Mouse (Mus musculus) hindbrain, embryonic 15.5 days (tissue): ENCODE measurements around the gene Ccdc33. TPM values are rescaled to one million over a fixed set of nuclear protein-coding genes. Genes with fewer than 3 reads are reported as not detected.

Experiments
- ATAC-seq: fragments of 200-750 bp; cut with Nextera tagmentation; 2 replicates; pipeline ENCODE4 v1.8.0; 2017; ENCODE audit warnings: low read depth, moderate number of reproducible peaks, moderate TSS enrichment; ENCODE audit not compliant: low FRiP score
- H3K27ac ChIP-seq: fragments of 300-500 bp; sonication (generic); replicated peaks from 2 replicates; pipeline ENCODE4 v1.5.1; 2015; ENCODE audit warnings: mild to moderate bottlenecking, inconsistent platforms
- H3K27me3 ChIP-seq: fragments of 300-500 bp; sonication (generic); 2 replicates; pipeline ENCODE4 v1.6.1; 2015; ENCODE audit warnings: control low read depth, inconsistent platforms
- H3K36me3 ChIP-seq: fragments of 300-500 bp; sonication (generic); 2 replicates; pipeline ENCODE4 v1.6.1; 2015; ENCODE audit warnings: control low read depth, inconsistent platforms
- H3K4me1 ChIP-seq: fragments of 300-500 bp; sonication (generic); replicated peaks from 2 replicates; pipeline ENCODE4 v1.6.1; 2015; ENCODE audit warnings: control low read depth, inconsistent platforms
- H3K4me2 ChIP-seq: fragments of 300-500 bp; sonication (generic); 2 replicates; pipeline ENCODE4 v1.6.1; 2015; ENCODE audit warnings: moderate library complexity, mild to moderate bottlenecking, inconsistent platforms
- H3K4me3 ChIP-seq: fragments of 300-500 bp; sonication (generic); 2 replicates; pipeline ENCODE4 v1.5.1; 2015; ENCODE audit warnings: mild to moderate bottlenecking, inconsistent platforms
- H3K9ac ChIP-seq: fragments of 300-500 bp; sonication (generic); 2 replicates; pipeline ENCODE4 v1.6.1; 2015; ENCODE audit warnings: inconsistent platforms
- H3K9me3 ChIP-seq: fragments of 300-500 bp; sonication (generic); 2 replicates; pipeline ENCODE4 v1.6.1; 2016; ENCODE audit warnings: control low read depth, inconsistent platforms
- WGBS: fragments of 180-500 bp; shearing (Covaris S2); methylation state at CpG from one replicate; pipeline ENCODE4 v1.1.7; 2015; 5-methylcytosine and 5-hydroxymethylcytosine counted together
- polyA plus RNA-seq: library from polyadenylated mRNA; unstranded; fragments of >200 nt; fragmentation: Nextera tagmentation; extraction: Ambion mirVana; gene quantifications from 2 replicates; pipeline ENCODE4 v1.2.1, GENCODE M21; 2015

The Ccdc33 gene
- polyA plus RNA-seq, 1 experiment from 2014 or later = 0.38 TPM

- Histone ChIP-seq H3K4me2 (no peak overlapping the region), H3K27ac (no peak overlapping the region), H3K27me3 (peaks cover 15% of the 10 kb centered on the region; the same call in 1 of the 2 replicates), H3K4me1 (peaks cover 18% of the 10 kb centered on the region), H3K36me3 (no peaks in the 10 kb centered on the region), H3K9ac (no peak overlapping the region), H3K4me3 (no peak overlapping the region), H3K9me3 (no peaks in the 10 kb centered on the region)
- 40% methylated on average over 4 of the region's 4 CpGs for WGBS
- no peak for ATAC-seq
These were observed 7.2 kb upstream of the Ccdc33 start for GRCm38 (mm10) chr9:58125811-58126210.

- H3K4me3 ChIP-seq = no peak overlapping the region
- 55% methylated on average over 3 of the region's 3 CpGs for WGBS
These were observed 6.5 kb upstream of the Ccdc33 start for GRCm38 (mm10) chr9:58125085-58125484.

GRCm38 (mm10) chr9:58116024-58116651 is 2.5 kb downstream of the Ccdc33 start:
- H3K27ac ChIP-seq = no peak overlapping the region
- H3K9ac ChIP-seq = no peak overlapping the region
- H3K27me3 ChIP-seq = no peaks in the 10 kb centered on the region
- H3K4me1 ChIP-seq = peaks cover 49% of the 10 kb centered on the region
- no peaks in the 10 kb centered on the region for H3K36me3 ChIP-seq
- no peak overlapping the region for H3K4me3 ChIP-seq
- 46% methylated on average over 7 of the region's 7 CpGs for WGBS
- H3K9me3 ChIP-seq = no peaks in the 10 kb centered on the region
- no peak overlapping the region for H3K4me2 ChIP-seq
- no peak for ATAC-seq

More at GRCm38 (mm10) chr9:58125085-58125484, 6.5 kb upstream of the Ccdc33 start:
- H3K4me1 ChIP-seq = peaks cover 18% of the 10 kb centered on the region
- no peak overlapping the region for H3K9ac ChIP-seq
- ATAC-seq = no peak
- H3K9me3 ChIP-seq = no peaks in the 10 kb centered on the region
- H3K36me3 ChIP-seq = no peaks in the 10 kb centered on the region
- H3K27me3 ChIP-seq = peaks cover 9% of the 10 kb centered on the region; the same call in 1 of the 2 replicates
- no peak overlapping the region for H3K27ac ChIP-seq
- no peak overlapping the region for H3K4me2 ChIP-seq

- no peak overlapping the region for H3K9ac ChIP-seq
- no peak overlapping the region for H3K4me3 ChIP-seq
- no peaks in the 10 kb centered on the region for H3K36me3 ChIP-seq
- no peak for ATAC-seq
- H3K9me3 ChIP-seq = no peaks in the 10 kb centered on the region
- WGBS = 25% methylated on average over 7 of the region's 7 CpGs
- H3K27ac ChIP-seq = no peak overlapping the region
- peaks cover 56% of the 10 kb centered on the region for H3K4me1 ChIP-seq
- H3K27me3 ChIP-seq = no peaks in the 10 kb centered on the region
- no peak overlapping the region for H3K4me2 ChIP-seq
These were observed 3.2 kb downstream of the Ccdc33 start for GRCm38 (mm10) chr9:58115297-58115925.

- no peak for ATAC-seq
- peak overlapping the region; percentile 87 for H3K27ac ChIP-seq
- H3K4me3 ChIP-seq = no peak overlapping the region
- peaks cover 56% of the 10 kb centered on the region for H3K4me1 ChIP-seq
- H3K9ac ChIP-seq = no peak overlapping the region
- peak overlapping the region; percentile 45; the same call in 1 of the 2 replicates for H3K4me2 ChIP-seq
- no peaks in the 10 kb centered on the region for H3K36me3 ChIP-seq
- H3K9me3 ChIP-seq = no peaks in the 10 kb centered on the region
- 7% methylated on average over 9 of the region's 9 CpGs for WGBS
- H3K27me3 ChIP-seq = no peaks in the 10 kb centered on the region
These were observed 4.6 kb downstream of the Ccdc33 start for GRCm38 (mm10) chr9:58114019-58114418.

GRCm38 (mm10) chr9:58113279-58113884 is 5.2 kb downstream of the Ccdc33 start:
- Histone ChIP-seq H3K9me3 (no peaks in the 10 kb centered on the region), H3K27ac (peak overlapping the region; percentile 87), H3K4me1 (peaks cover 56% of the 10 kb centered on the region), H3K4me3 (0 out of 2 replicates have a peak overlapping the region, but pooled peaks have one; percentile 6), H3K36me3 (no peaks in the 10 kb centered on the region), H3K9ac (no peak overlapping the region), H3K4me2 (peak overlapping the region; percentile 45), H3K27me3 (no peaks in the 10 kb centered on the region)
- peak; percentile 35 for ATAC-seq
- 3% methylated on average over 22 of the region's 22 CpGs for WGBS

- H3K36me3 ChIP-seq = no peaks in the 10 kb centered on the region
- no peak overlapping the region for H3K9ac ChIP-seq
- no peaks in the 10 kb centered on the region for H3K9me3 ChIP-seq
- H3K27me3 ChIP-seq = no peaks in the 10 kb centered on the region
- H3K4me3 ChIP-seq = 0 out of 2 replicates have a peak overlapping the region, but pooled peaks have one; percentile 6
- H3K27ac ChIP-seq = peak overlapping the region; percentile 87
- WGBS = 4% methylated on average over 6 of the region's 6 CpGs
- H3K4me2 ChIP-seq = peak overlapping the region; percentile 45
- H3K4me1 ChIP-seq = peaks cover 57% of the 10 kb centered on the region
- peak; percentile 32 for ATAC-seq
These were observed 5.8 kb downstream of the Ccdc33 start for GRCm38 (mm10) chr9:58112866-58113278.

GRCm38 (mm10) chr9:58112321-58112751 is 6.3 kb downstream of the Ccdc33 start:
- peak; percentile 65 for ATAC-seq
- Histone ChIP-seq H3K4me3 (no peak overlapping the region), H3K27ac (peak overlapping the region; percentile 87), H3K27me3 (no peaks in the 10 kb centered on the region), H3K4me1 (peaks cover 62% of the 10 kb centered on the region), H3K36me3 (no peaks in the 10 kb centered on the region), H3K9me3 (no peaks in the 10 kb centered on the region), H3K9ac (no peak overlapping the region), H3K4me2 (no peak overlapping the region)
- WGBS = 3% methylated on average over 6 of the region's 6 CpGs

- Histone ChIP-seq H3K4me1 (peaks cover 64% of the 10 kb centered on the region), H3K9ac (no peak overlapping the region), H3K4me3 (no peak overlapping the region), H3K9me3 (no peaks in the 10 kb centered on the region), H3K36me3 (no peaks in the 10 kb centered on the region), H3K27ac (peak overlapping the region; percentile 87), H3K4me2 (no peak overlapping the region), H3K27me3 (no peaks in the 10 kb centered on the region)
- WGBS = 35% methylated on average over 6 of the region's 6 CpGs
- no peak for ATAC-seq
These were observed 7.2 kb downstream of the Ccdc33 start for GRCm38 (mm10) chr9:58111431-58111830.

GRCm38 (mm10) chr9:58110787-58111186 is 7.8 kb downstream of the Ccdc33 start:
- no peak overlapping the region for H3K4me3 ChIP-seq
- no peaks in the 10 kb centered on the region for H3K9me3 ChIP-seq
- ATAC-seq = no peak
- no peak overlapping the region for H3K9ac ChIP-seq
- H3K27ac ChIP-seq = peak overlapping the region; percentile 87
- peaks cover 66% of the 10 kb centered on the region for H3K4me1 ChIP-seq
- H3K27me3 ChIP-seq = no peaks in the 10 kb centered on the region
- no peaks in the 10 kb centered on the region for H3K36me3 ChIP-seq
- no peak overlapping the region for H3K4me2 ChIP-seq
- WGBS = 42% methylated on average over 5 of the region's 5 CpGs

- no peaks in the 10 kb centered on the region for H3K27me3 ChIP-seq
- H3K27ac ChIP-seq = peak overlapping the region; percentile 37; the same call in 1 of the 2 replicates
- no peak overlapping the region for H3K4me2 ChIP-seq
- no peaks in the 10 kb centered on the region for H3K36me3 ChIP-seq
- H3K9me3 ChIP-seq = no peaks in the 10 kb centered on the region
- no peak for ATAC-seq
- peaks cover 39% of the 10 kb centered on the region for H3K4me1 ChIP-seq
- no peak overlapping the region for H3K4me3 ChIP-seq
- H3K9ac ChIP-seq = no peak overlapping the region
- 42% methylated on average over 5 of the region's 5 CpGs for WGBS
These were observed 11.1 kb downstream of the Ccdc33 start for GRCm38 (mm10) chr9:58107494-58107893.

GRCm38 (mm10) chr9:58105595-58106169 is 12.9 kb downstream of the Ccdc33 start:
- WGBS = 51% methylated on average over 15 of the region's 15 CpGs
- no peak overlapping the region for H3K27ac ChIP-seq
- no peaks in the 10 kb centered on the region for H3K9me3 ChIP-seq

More at GRCm38 (mm10) chr9:58105595-58106169, 12.9 kb downstream of the Ccdc33 start:
- Histone ChIP-seq H3K27me3 (no peaks in the 10 kb centered on the region), H3K4me1 (peaks cover 23% of the 10 kb centered on the region), H3K36me3 (no peaks in the 10 kb centered on the region), H3K4me2 (no peak overlapping the region), H3K9ac (no peak overlapping the region), H3K4me3 (no peak overlapping the region)
- ATAC-seq = no peak
